Mouse (Mus musculus) subcutaneous adipose tissue, adult 2 months (tissue): ENCODE results near the gene Mrpl30. TPM values are rescaled to one million over a fixed set of nuclear protein-coding genes. Genes with fewer than 3 reads are reported as not detected.

ENCODE experiments used
- polyA plus RNA-seq: library from polyadenylated mRNA; depleted of rRNA; stranded (reverse); fragments of >200 nt; gene quantifications from 2 replicates; pipeline ENCODE4 v1.2.3, GENCODE M21; 2012; ENCODE audit warnings: low replicate concordance; rRNA removed

Mrpl30 gene
- 64.7 and 89.9 TPM in 2 replicates for polyA plus RNA-seq

GRCm38 (mm10) chr1:37890025-37890652, at the start of gene Mrpl30, which contains the start of gene Mitd1:
Mrpl30 (plus strand) TSS chr1:37890477.
Mitd1 (minus strand) TSS chr1:37890411.

DNA sequence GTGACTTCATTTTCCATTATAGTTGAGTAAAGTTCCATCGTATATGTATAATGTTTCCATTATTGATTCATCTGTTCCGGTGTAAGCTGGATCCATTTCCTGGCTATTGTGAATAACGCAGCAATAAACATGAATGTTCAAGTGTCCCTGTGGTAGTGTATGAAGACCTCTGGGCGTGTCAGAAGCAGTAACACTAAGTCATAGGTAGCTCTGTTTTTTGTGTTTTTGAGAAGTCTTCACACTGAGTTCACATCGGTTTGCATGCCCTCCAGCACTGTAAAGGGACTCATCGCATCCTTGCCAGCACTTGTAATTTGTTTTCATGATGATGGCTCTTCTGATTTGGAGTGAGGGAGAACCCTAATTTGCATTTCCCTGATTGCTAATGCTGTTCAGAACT, 24.0 kb upstream of the Mrpl30 start, which contains the start of gene Tsga10:
Gene Tsga10, minus strand, starts transcription at position 144 of the 400 bp plus-strand sequence.

GRCm38 (mm10) chr1:37871704-37872103, 18.6 kb upstream of the Mrpl30 start, which contains the start of gene Lipt1:
Lipt1 (plus strand) TSS chr1:37871738.

GRCm38 (mm10) chr1:37916393-37916792, 26.1 kb downstream of the Mrpl30 start, which contains the start of gene Lyg2:
Lyg2 (minus strand) TSS chr1:37916493.

Other genes with a start within 250 kb of the Mrpl30 start
- 0.89 and 5.7 TPM in 2 replicates for gene 2010300C02Rik, start 170.4 kb upstream of the Mrpl30 start, polyA plus RNA-seq
- 0.96 and 1.2 TPM in 2 replicates for gene Tsga10, start 24.0 kb upstream of the Mrpl30 start, polyA plus RNA-seq
- gene Lipt1, start 18.7 kb upstream of the Mrpl30 start, polyA plus RNA-seq, result 4.6 and 6.4 TPM in 2 replicates
- 8.4 and 9.6 TPM in 2 replicates for gene Mitd1, start 66 bp upstream of the Mrpl30 start, polyA plus RNA-seq
- not detected in 2 replicates for gene Lyg2, start 26.0 kb downstream of the Mrpl30 start, polyA plus RNA-seq
- gene Lyg1, start 67.3 kb downstream of the Mrpl30 start, polyA plus RNA-seq, result not detected in 2 replicates
- gene Txndc9, start 107.4 kb downstream of the Mrpl30 start, polyA plus RNA-seq, result 10.6 and 12.2 TPM in 2 replicates
- 11.9 and 12.8 TPM in 2 replicates for gene Eif5b, start 107.5 kb downstream of the Mrpl30 start, polyA plus RNA-seq
- gene Rev1, start 239.3 kb downstream of the Mrpl30 start, polyA plus RNA-seq, result 9.4 and 14.2 TPM in 2 replicates